9 mouse cellular contexts compared by ENCODE assay signal in the genomic region with DNA sequence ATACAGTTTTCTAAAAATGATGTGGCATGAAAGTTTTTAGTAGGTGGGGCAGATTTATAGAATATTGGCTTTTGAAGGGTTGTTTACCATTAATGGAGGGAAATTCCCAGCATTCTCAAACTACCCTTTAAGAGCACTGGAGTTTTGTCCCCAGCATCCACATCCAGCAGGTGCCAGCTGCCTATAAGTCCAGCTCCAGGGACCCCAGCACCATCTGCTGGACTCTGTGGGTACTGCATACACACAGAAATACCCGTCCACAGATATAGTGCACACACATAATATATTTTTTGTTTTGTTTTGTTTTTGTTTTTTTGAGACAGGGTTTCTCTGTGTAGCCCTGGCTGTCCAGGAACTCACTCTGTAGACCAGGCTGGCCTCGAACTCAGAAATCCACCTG. TPM values are rescaled to one million over a fixed set of nuclear protein-coding genes. Genes with fewer than 3 reads are reported as not detected.
A peak's percentile ranks its signal among the peaks of the same experiment; 100 is the strongest.
DNase-seq lines count a peak whose midpoint lies in the region; ATAC-seq and TF ChIP-seq lines count a peak whose summit lies in the region.
"Had no signal": no experiment of that assay in that cellular context is flagged by ENCODE, and none has a peak within 500 bp of the region (broad histone marks: within the 10 kb centered on the region; RNA-seq: fewer than 3 reads in every experiment).

No protein-coding gene starts in this region.

- peaks cover 37% of the 10 kb centered on the region for H3K36me3 ChIP-seq in hindbrain, embryonic 10.5 days
- peaks cover 7% of the 10 kb centered on the region for H3K36me3 ChIP-seq in hindbrain, embryonic 16.5 days (ENCODE audit: control insufficient read depth, insufficient read depth, low read length)
- H3K36me3 ChIP-seq in CH12.LX (replicated peaks in 1 of 2; ENCODE audit: control insufficient read depth in 1 of 2, insufficient read depth in 1 of 2, low read length in 1 of 2) = peaks cover 25 to 39% of the 10 kb centered on the region in 2 experiments
- peaks cover 18% of the 10 kb centered on the region for H3K36me3 ChIP-seq in forebrain, embryonic 14.5 days (ENCODE audit: control insufficient read depth, insufficient read depth, low read length)
- H3K36me3 ChIP-seq in splenic B cell, adult 2 months (ENCODE audit: control insufficient read depth, insufficient read depth, low read length, poor library complexity, severe bottlenecking) = peaks cover 2% of the 10 kb centered on the region; the same call in 1 of the 2 replicates

- peaks cover 46% of the 10 kb centered on the region for H3K79me2 ChIP-seq in CH12.LX (replicated peaks; ENCODE audit: control insufficient read depth, extremely low read depth, insufficient read depth, poor library complexity, severe bottlenecking)

- TF ChIP-seq POLR2A in CH12.LX (IDR thresholded peaks at IDR 0.05; ENCODE audit: low read depth, low read length) = no peak
- TF ChIP-seq POLR2A in brain, embryonic 14.5 days (IDR thresholded peaks at IDR 0.05; ENCODE audit: borderline replicate concordance, extremely low read depth, insufficient read depth, insufficient read length, poor library complexity, severe bottlenecking) = no peak

- no peak overlapping the region for H3K4me3 ChIP-seq in hindbrain, embryonic 10.5 days
- H3K4me3 ChIP-seq in hindbrain, embryonic 16.5 days (ENCODE audit: low read length) = no peak overlapping the region
- no peak overlapping the region for H3K4me3 ChIP-seq in CH12.LX (replicated peaks in 1 of 3; ENCODE audit: low read depth in 2 of 3, low read length in 2 of 3, poor library complexity in 1 of 3)
- H3K4me3 ChIP-seq in forebrain, embryonic 14.5 days (ENCODE audit: low read depth, low read length) = no peak overlapping the region
- H3K4me3 ChIP-seq: embryonic facial prominence, embryonic 13.5 days had no signal

- no peak overlapping the region for H3K4me2 ChIP-seq in hindbrain, embryonic 16.5 days (ENCODE audit: low read length)
- H3K4me2 ChIP-seq in CH12.LX (ENCODE audit: insufficient read depth, low read depth, poor library complexity, severe bottlenecking) = no peak overlapping the region
- no peak overlapping the region for H3K4me2 ChIP-seq in forebrain, embryonic 14.5 days (ENCODE audit: low read length)
- H3K4me2 ChIP-seq: embryonic facial prominence, embryonic 13.5 days had no signal

- H3K9ac ChIP-seq in hindbrain, embryonic 16.5 days (ENCODE audit: low read depth, low read length) = no peak overlapping the region
- no peak overlapping the region for H3K9ac ChIP-seq in CH12.LX (ENCODE audit: insufficient read depth, low read depth)
- H3K9ac ChIP-seq in forebrain, embryonic 14.5 days (ENCODE audit: low read length) = no peak overlapping the region
- H3K9ac ChIP-seq: embryonic facial prominence, embryonic 13.5 days had no signal

- DNase-seq in hindbrain, embryonic 10.5 days (ENCODE audit: low spot score) = peak; percentile 76
- DNase-seq in CH12.LX (ENCODE audit: extremely low read depth) = peak; percentile 73
- peak; percentile 75 for DNase-seq in brain, embryonic 14.5 days (ENCODE audit: low read depth)
- DNase-seq in forebrain, embryonic 14.5 days (ENCODE audit: low spot score) = peak; percentile 75
- DNase-seq in layer of hippocampus, postnatal 14 days (ENCODE audit: low spot score in 2 of 2) = peak; percentile 55 to 74
- DNase-seq in mesoderm, embryonic 11.5 days (ENCODE audit: low read depth, low spot score) = peak; percentile 83
- DNase-seq in splenic B cell, adult 2 months (ENCODE audit: low read depth, low spot score) = peak; percentile 89

- in situ Hi-C loops in CH12.LX (cut with MboI; ENCODE audit: low pct_ligation_motif_present, low pct_unique_long_range_greater_than_20kb, low sequenced_read_pairs) = no loop called here

- TF ChIP-seq RAD21 in CH12.LX (IDR thresholded peaks at IDR 0.05; ENCODE audit: low read depth, low read length) = peak; percentile 67

- 47% methylated on average over 2 of the region's 2 CpGs for WGBS in hindbrain, embryonic 10.5 days
- WGBS in hindbrain, embryonic 16.5 days = 54% methylated on average over 2 of the region's 2 CpGs
- WGBS in forebrain, embryonic 14.5 days = 52% methylated on average over 2 of the region's 2 CpGs

- H3K4me1 ChIP-seq in hindbrain, embryonic 10.5 days (replicated peaks) = peaks cover 12% of the 10 kb centered on the region
- peaks cover 10% of the 10 kb centered on the region for H3K4me1 ChIP-seq in hindbrain, embryonic 16.5 days (ENCODE audit: control insufficient read depth, insufficient read depth, low read depth, low read length)
- H3K4me1 ChIP-seq in CH12.LX (ENCODE audit: control insufficient read depth in 1 of 2, insufficient read depth in 2 of 2) = peaks cover 2 to 40% of the 10 kb centered on the region in 2 experiments; a peak in 3 of 4 replicates
- peaks cover 6% of the 10 kb centered on the region; the same call in 1 of the 2 replicates for H3K4me1 ChIP-seq in forebrain, embryonic 14.5 days (ENCODE audit: control insufficient read depth, insufficient read depth, low read length)

- no peaks in the 10 kb centered on the region for H3K27me3 ChIP-seq in hindbrain, embryonic 10.5 days (ENCODE audit: insufficient read depth, poor library complexity, severe bottlenecking)
- no peaks in the 10 kb centered on the region for H3K27me3 ChIP-seq in hindbrain, embryonic 16.5 days (replicated peaks; ENCODE audit: control insufficient read depth, insufficient read depth, low read length)
- H3K27me3 ChIP-seq in CH12.LX (replicated peaks) = no peaks in the 10 kb centered on the region
- no peaks in the 10 kb centered on the region for H3K27me3 ChIP-seq in forebrain, embryonic 14.5 days (replicated peaks; ENCODE audit: control insufficient read depth, insufficient read depth, low read length)
- H3K27me3 ChIP-seq in splenic B cell, adult 2 months (ENCODE audit: control insufficient read depth, insufficient read depth, low read length, poor library complexity, severe bottlenecking) = no peaks in the 10 kb centered on the region
- H3K27me3 ChIP-seq: embryonic facial prominence, embryonic 13.5 days had no signal

- no peak overlapping the region for H3K27ac ChIP-seq in hindbrain, embryonic 10.5 days
- H3K27ac ChIP-seq in hindbrain, embryonic 16.5 days (ENCODE audit: low read depth, low read length) = no peak overlapping the region
- H3K27ac ChIP-seq in CH12.LX (ENCODE audit: insufficient read depth, low read depth) = no peak overlapping the region
- no peak overlapping the region for H3K27ac ChIP-seq in forebrain, embryonic 14.5 days (ENCODE audit: low read depth, low read length)
- H3K27ac ChIP-seq: embryonic facial prominence, embryonic 13.5 days had no signal

- no peaks in the 10 kb centered on the region for H3K9me3 ChIP-seq in hindbrain, embryonic 10.5 days
- no peaks in the 10 kb centered on the region for H3K9me3 ChIP-seq in hindbrain, embryonic 16.5 days (ENCODE audit: control insufficient read depth, low read length)
- no peaks in the 10 kb centered on the region for H3K9me3 ChIP-seq in CH12.LX (replicated peaks; ENCODE audit: low read length)
- H3K9me3 ChIP-seq in forebrain, embryonic 14.5 days (replicated peaks; ENCODE audit: control insufficient read depth, low read length) = no peaks in the 10 kb centered on the region
- H3K9me3 ChIP-seq: embryonic facial prominence, embryonic 13.5 days had no signal

- TF ChIP-seq EP300 in CH12.LX (IDR thresholded peaks at IDR 0.05; ENCODE audit: low read length) = no peak

- ATAC-seq in hindbrain, embryonic 16.5 days = no peak
- ATAC-seq in forebrain, embryonic 14.5 days = 0 out of 2 replicates have a peak, but pooled peaks have one; percentile 13

- dilution Hi-C loops in CH12.LX (cut with MboI; ENCODE audit: extremely low pct_ligation_motif_present, extremely low pct_unique_long_range_greater_than_20kb, low sequenced_read_pairs) = no loop called here

- TF ChIP-seq CTCF in CH12.LX (conservative IDR thresholded peaks at IDR 0.05 in 1 of 2, IDR thresholded peaks at IDR 0.05 in 1 of 2; ENCODE audit: low read depth in 2 of 2, low read length in 2 of 2) = peak; percentile 69 to 78
- peak; percentile 79; the same call in 1 of the 2 replicates for TF ChIP-seq CTCF in brain, embryonic 14.5 days (IDR thresholded peaks at IDR 0.05; ENCODE audit: borderline replicate concordance, extremely low read depth, insufficient read depth, insufficient read length)

RNA-seq across cellular contexts. Expression of a gene that starts 2.2 kb away (rescaled TPM):
- 90.2 and 97.9 TPM in 2 replicates for polyA plus RNA-seq in hindbrain, embryonic 10.5 days (2016; fragmentation: Nextera tagmentation; extraction: Ambion mirVana)
- 139 and 158 TPM in 2 replicates for polyA plus RNA-seq in hindbrain, embryonic 16.5 days (2015; fragmentation: Nextera tagmentation; extraction: Ambion mirVana)
- total RNA-seq in CH12.LX (2012; rRNA removed) (297 and 315 TPM in 2 replicates), CH12.LX (2014; rRNA removed) (425 and 543 TPM in 2 replicates)
- 256 TPM in 2 replicates for polyA plus RNA-seq in CH12.LX (2012; ENCODE audit: insufficient read length, low read depth)
- 265 and 282 TPM in 2 replicates for polyA plus RNA-seq in brain, embryonic 14.5 days (2012; rRNA removed)
- polyA plus RNA-seq in forebrain, embryonic 14.5 days (2014; fragmentation: Nextera tagmentation; extraction: Ambion mirVana) = 95.5 and 119 TPM in 2 replicates
- total RNA-seq in layer of hippocampus, postnatal 14 days (2021) = 100 to 1,000 TPM; 300 to 318 TPM

RNA-seq across cellular contexts. Expression of a gene that starts 21.7 kb away (rescaled TPM):
- 90.4 and 109 TPM in 2 replicates for polyA plus RNA-seq in hindbrain, embryonic 10.5 days (2016; fragmentation: Nextera tagmentation; extraction: Ambion mirVana)
- 132 and 140 TPM in 2 replicates for polyA plus RNA-seq in hindbrain, embryonic 16.5 days (2015; fragmentation: Nextera tagmentation; extraction: Ambion mirVana)
- total RNA-seq in CH12.LX (2012; rRNA removed) (37.2 and 38.2 TPM in 2 replicates), CH12.LX (2014; rRNA removed) (50.2 and 55.8 TPM in 2 replicates)
- 41.4 and 41.5 TPM in 2 replicates for polyA plus RNA-seq in CH12.LX (2012; ENCODE audit: insufficient read length, low read depth)
- 127 and 158 TPM in 2 replicates for polyA plus RNA-seq in brain, embryonic 14.5 days (2012; rRNA removed)
- polyA plus RNA-seq in forebrain, embryonic 14.5 days (2014; fragmentation: Nextera tagmentation; extraction: Ambion mirVana) = 146 and 157 TPM in 2 replicates
- total RNA-seq in layer of hippocampus, postnatal 14 days (2021) = 10 to 100 TPM; 75.9 to 80.7 TPM

RNA-seq across cellular contexts. Expression of a gene that starts 22.2 kb away (rescaled TPM):
- 67.7 and 78.8 TPM in 2 replicates for polyA plus RNA-seq in hindbrain, embryonic 10.5 days (2016; fragmentation: Nextera tagmentation; extraction: Ambion mirVana)
- 35.3 and 40.9 TPM in 2 replicates for polyA plus RNA-seq in hindbrain, embryonic 16.5 days (2015; fragmentation: Nextera tagmentation; extraction: Ambion mirVana)
- total RNA-seq in CH12.LX (2012; rRNA removed) (61.4 and 66.8 TPM in 2 replicates), CH12.LX (2014; rRNA removed) (96.1 and 97.1 TPM in 2 replicates)
- polyA plus RNA-seq in CH12.LX (2012; ENCODE audit: insufficient read length, low read depth) = 65.9 and 74.6 TPM in 2 replicates
- polyA plus RNA-seq in brain, embryonic 14.5 days (2012; rRNA removed) = 40.1 and 64.1 TPM in 2 replicates
- 54.9 and 57.2 TPM in 2 replicates for polyA plus RNA-seq in forebrain, embryonic 14.5 days (2014; fragmentation: Nextera tagmentation; extraction: Ambion mirVana)
- total RNA-seq in layer of hippocampus, postnatal 14 days (2021) = 10 to 100 TPM; 26.8 to 27.2 TPM

RNA-seq across cellular contexts. Expression of a gene that starts 27.6 kb away (rescaled TPM):
- 52.0 and 54.8 TPM in 2 replicates for polyA plus RNA-seq in hindbrain, embryonic 10.5 days (2016; fragmentation: Nextera tagmentation; extraction: Ambion mirVana)
- polyA plus RNA-seq in hindbrain, embryonic 16.5 days (2015; fragmentation: Nextera tagmentation; extraction: Ambion mirVana) = 47.3 and 51.2 TPM in 2 replicates
- total RNA-seq in CH12.LX (2012; rRNA removed) (36.6 and 39.4 TPM in 2 replicates), CH12.LX (2014; rRNA removed) (21.3 and 21.9 TPM in 2 replicates)
- 43.3 and 45.4 TPM in 2 replicates for polyA plus RNA-seq in CH12.LX (2012; ENCODE audit: insufficient read length, low read depth)
- 43.1 and 53.4 TPM in 2 replicates for polyA plus RNA-seq in brain, embryonic 14.5 days (2012; rRNA removed)
- polyA plus RNA-seq in forebrain, embryonic 14.5 days (2014; fragmentation: Nextera tagmentation; extraction: Ambion mirVana) = 33.1 and 37.3 TPM in 2 replicates
- 10 to 100 TPM; 32.7 to 33.2 TPM for total RNA-seq in layer of hippocampus, postnatal 14 days (2021)

RNA-seq across cellular contexts. Expression of a gene that starts 39.7 kb away (rescaled TPM):
- 211 and 225 TPM in 2 replicates for polyA plus RNA-seq in hindbrain, embryonic 10.5 days (2016; fragmentation: Nextera tagmentation; extraction: Ambion mirVana)
- 314 and 353 TPM in 2 replicates for polyA plus RNA-seq in hindbrain, embryonic 16.5 days (2015; fragmentation: Nextera tagmentation; extraction: Ambion mirVana)
- total RNA-seq in CH12.LX (2012; rRNA removed) (82.2 and 94.9 TPM in 2 replicates), CH12.LX (2014; rRNA removed) (145 and 153 TPM in 2 replicates)
- polyA plus RNA-seq in CH12.LX (2012; ENCODE audit: insufficient read length, low read depth) = 94.4 and 95.0 TPM in 2 replicates
- polyA plus RNA-seq in brain, embryonic 14.5 days (2012; rRNA removed) = 135 and 150 TPM in 2 replicates
- 288 and 315 TPM in 2 replicates for polyA plus RNA-seq in forebrain, embryonic 14.5 days (2014; fragmentation: Nextera tagmentation; extraction: Ambion mirVana)
- total RNA-seq in layer of hippocampus, postnatal 14 days (2021) = 100 to 1,000 TPM; 219 to 224 TPM
